Mouse (Mus musculus): Measurements from ENCODE around the gene Scn2a.

Gene Scn2a

DNA sequence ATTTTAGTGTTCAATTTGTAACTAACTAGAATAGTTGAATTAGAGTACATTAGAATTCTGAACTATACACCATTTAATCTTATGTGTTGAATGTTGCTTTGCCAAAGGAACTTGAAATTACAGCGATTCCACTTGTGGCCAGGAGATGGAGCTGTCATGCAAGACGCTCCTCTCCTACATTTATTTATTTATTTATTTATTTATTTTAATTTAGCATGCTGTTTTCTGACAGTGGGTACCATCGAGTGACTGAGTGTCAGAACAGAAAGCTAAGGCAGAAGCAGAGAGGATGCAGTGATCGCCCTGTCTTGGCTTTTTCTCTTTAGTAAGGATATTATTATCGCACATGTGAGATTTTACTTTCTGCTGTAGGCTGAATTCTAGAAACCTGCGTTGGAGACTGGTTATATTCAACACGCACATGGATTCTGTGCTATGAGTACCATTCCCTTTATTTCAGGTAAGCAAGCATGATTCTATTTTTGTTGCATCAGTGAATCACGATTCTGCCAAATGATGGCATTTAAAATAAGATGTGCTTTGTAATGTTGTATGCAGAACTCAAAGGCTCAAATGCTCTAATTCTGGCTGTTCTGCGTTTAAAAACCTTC is at the start of gene Scn2a:
Gene Scn2a, plus strand, starts transcription at position 216 of the 611 bp plus-strand sequence.
- DNase-seq: peak; percentile 68

DNA sequence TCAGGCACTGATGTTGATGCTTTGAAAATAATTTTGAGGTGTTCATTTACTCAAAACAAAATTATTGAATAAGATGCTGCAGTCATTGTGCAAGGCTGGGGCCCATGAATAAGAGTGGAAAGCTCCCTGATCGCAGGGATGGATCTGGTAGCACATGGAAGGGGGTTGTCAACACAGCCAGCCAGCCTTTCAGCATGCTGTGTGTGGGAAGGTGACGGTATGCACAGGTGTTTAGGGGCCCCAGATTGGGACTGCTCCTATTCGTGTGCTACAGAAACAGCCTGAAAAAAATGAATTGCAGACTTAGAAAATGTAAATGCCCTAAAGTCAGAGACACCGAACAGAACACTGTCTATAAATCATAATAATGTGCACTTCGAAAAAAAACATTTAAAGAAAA is 32.9 kb upstream of the Scn2a start:
- no peak for DNase-seq

DNA sequence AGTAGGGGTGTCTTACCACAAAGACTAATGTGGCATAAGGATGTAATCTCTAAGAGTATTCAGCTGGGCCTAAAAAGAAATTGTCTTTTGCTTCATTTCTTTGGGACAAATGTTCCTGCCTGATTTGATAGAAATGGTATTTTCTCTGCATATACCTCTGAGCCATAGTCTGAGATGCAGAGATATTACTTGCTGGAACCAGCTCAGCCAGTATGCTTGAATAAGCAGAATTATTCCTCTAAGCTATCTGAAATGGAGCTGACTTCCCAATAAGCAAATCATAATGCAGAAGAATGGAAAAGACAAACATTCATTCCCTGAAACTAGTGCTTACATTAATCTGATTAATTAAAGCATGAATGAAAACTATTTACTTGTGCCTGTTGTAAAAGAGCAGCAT is 12.8 kb upstream of the Scn2a start:
- DNase-seq: no peak

DNA sequence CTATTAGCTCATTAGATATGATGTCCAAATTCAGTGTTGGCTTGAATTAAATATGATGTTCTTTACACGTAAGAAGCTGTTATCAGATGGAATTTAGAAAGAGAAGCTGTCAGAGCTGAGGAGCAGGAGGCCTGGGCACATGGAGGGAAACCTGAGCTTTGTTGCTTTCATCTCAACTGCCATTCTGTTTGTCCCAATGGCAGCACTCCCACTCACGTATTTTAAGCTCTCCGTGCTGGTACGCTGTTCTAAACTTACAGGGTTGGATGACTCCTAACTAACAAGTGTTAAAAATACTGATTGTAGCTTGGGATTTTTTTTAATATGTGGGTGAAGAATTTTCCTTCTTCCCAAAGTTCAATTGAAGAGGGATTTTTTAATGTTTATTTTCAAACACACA is 8.7 kb upstream of the Scn2a start:
- DNase-seq: no peak

DNA sequence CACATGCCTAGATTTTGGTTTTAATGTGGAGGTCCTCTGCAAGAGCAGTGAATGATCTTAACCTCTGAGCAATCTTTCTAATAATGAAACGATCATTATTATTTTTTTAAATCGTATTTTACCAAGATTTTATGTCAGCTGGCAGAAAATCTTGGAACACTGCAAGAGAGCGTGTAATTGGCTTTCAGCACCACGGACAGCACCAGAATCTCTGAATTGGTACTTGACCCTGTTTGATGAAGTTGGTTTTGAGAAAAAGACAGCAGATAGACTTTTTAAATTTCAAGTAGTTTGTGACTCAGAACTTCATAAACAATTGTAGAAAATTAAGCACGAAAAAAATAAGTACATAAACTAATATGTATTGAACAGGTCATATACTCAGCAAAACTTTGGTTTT is 790 bp upstream of the Scn2a start:
- DNase-seq: no peak

DNA sequence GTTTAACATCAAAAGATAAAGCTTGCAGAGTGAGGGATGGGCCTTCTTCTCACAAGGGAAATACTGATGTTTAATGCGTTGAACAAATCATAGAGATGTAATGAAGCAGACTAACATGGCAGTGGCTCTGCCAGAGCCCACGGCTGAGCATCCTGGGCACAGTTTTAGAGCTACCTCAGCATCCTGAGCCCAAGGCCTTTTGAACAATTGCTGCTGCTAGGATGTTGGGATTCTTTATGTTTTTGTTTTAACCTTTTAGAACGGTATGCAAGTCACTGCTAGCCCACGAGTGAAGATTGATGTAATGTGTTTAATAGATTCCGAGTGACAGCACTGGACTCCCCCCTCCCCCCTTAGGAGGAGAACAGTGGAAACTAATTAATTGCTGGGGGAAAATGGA is 683 bp downstream of the Scn2a start:
- DNase-seq: peak; percentile 37

DNA sequence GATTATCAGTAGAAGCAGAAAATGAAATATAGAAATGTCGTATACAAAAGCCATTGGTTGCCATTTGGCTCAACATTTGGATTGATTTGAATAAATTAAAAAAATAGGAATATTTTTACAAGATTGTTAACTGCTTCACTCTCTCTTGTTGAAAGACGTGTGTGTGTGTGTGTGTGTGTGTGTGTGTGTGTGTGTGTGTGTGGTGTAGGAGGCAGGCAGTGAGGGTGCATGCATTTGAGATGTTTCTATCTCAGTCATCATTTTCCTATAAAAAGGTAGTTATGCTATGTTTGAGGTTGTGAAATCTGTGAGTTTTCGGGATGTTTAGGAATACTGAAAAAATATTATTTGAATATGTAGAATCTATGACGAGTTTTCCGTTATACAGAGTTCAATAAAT is 1.3 kb downstream of the Scn2a start:
- DNase-seq: no peak

DNA sequence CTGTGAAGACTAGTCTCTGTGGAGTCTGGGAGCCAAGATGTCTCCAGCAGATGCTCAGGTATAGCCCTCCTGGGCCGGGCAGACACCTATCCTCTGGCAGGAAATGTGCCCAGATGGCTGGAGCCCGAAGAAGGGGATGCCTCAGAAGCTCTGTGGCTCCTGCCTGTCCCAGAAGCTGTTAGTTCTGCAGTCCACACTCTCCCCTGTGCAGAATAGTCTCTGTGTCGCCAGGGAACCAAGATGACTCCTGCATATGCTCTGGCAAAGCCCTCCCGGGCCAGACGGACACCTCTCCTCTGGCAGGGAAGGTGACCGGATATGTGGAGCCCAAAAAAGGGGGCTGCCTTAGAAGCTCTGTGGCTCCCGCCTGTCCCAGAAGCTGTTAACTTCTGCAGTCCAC is 32.1 kb downstream of the Scn2a start:
- DNase-seq: no peak

DNA sequence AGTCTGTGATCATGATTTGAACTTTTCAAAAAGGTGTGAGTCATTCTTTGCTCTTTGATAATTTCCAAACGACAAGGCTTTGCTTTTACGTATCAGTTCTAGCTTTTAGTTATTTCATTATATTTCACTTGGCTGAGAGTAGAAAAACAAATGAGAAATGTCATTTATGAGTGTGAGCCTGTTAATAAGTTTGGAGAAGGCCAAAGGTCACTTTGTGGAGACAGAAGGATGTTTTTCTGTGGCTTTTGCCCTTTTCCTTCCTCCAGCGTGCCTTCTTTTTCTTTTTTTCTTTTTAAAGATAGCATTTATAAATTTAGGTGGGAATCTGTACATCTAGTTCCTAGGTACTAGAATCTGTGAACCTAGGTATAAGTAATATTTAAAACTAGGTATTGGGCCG is 36.5 kb downstream of the Scn2a start:
- DNase-seq: no peak

DNA sequence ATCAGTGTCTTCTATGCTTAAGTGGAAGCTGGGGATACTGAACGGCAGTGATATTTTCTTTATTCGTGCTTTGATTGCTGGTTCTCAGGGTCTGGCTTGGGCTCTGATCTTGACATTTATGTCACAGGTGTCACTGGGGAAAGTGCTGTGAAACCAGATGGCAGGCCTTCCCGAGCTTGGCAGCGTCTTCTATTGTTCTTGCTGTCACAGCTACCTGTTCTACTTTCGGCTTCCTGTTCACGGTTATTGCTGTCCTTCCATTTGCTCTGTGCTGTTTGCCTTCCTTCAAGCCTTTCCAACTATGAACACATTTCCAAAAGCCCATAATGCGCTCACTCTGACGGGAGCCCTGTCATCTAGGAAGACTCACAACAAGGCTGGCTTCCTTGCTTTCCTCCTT is 37.9 kb downstream of the Scn2a start:
- peak; percentile 91 for DNase-seq

DNA sequence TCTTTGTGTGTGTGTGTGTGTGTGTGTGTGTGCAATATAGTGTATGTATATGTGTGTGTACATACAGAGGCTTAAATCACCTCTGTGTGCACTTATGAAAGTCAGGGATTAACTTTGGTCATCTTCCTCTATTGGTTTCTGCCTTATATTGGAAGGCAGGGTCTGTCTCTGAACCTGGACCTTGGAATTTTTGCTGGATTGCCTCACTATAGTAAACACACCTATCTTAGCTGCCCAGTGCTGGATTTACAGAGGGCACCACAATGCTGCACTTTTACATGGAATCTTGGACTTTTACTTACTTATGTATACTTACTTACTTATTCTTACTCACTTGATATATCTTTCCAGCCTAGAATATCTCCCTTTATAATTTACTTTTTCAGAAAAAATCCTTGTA is 43.3 kb downstream of the Scn2a start:
- no peak for DNase-seq

DNA sequence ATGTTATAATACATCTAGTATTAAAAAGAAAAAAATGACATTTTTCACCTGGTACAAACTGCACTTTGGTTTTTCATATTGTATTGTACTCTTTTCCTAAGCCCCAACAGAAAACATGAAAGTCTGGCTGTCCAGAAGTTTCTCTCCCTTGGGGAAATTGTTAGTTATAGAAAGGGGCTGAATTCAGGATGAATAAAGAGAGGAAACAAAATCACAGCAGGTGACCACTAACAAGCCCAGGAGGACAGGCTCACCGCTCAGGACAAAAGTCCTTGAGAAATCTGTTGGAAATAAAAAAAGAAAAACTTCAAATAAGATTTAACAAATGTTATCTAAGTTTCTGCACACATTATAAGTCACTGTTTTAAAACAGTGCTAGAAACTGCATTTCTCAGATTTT is 43.9 kb downstream of the Scn2a start:
- DNase-seq: no peak

DNA sequence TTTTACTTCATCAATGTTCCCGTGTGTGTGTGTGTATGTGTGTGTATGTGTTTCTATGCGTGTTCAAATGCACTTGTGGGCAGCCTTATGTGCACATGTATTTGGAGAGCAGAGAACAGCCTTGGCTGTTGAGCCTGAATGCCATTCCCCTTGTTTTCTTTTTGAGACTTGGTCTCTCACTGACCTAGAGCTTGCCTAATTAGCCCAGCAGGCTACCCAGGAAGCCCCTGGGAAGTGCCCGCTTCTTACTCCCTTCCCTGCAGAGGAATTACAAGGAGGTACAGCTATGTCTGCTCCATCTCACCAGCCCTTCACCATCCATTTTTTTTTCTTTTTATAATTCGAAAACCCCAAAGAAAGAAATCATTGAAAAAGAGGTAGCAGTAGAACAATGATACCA is 44.6 kb downstream of the Scn2a start:
- no peak for DNase-seq

DNA sequence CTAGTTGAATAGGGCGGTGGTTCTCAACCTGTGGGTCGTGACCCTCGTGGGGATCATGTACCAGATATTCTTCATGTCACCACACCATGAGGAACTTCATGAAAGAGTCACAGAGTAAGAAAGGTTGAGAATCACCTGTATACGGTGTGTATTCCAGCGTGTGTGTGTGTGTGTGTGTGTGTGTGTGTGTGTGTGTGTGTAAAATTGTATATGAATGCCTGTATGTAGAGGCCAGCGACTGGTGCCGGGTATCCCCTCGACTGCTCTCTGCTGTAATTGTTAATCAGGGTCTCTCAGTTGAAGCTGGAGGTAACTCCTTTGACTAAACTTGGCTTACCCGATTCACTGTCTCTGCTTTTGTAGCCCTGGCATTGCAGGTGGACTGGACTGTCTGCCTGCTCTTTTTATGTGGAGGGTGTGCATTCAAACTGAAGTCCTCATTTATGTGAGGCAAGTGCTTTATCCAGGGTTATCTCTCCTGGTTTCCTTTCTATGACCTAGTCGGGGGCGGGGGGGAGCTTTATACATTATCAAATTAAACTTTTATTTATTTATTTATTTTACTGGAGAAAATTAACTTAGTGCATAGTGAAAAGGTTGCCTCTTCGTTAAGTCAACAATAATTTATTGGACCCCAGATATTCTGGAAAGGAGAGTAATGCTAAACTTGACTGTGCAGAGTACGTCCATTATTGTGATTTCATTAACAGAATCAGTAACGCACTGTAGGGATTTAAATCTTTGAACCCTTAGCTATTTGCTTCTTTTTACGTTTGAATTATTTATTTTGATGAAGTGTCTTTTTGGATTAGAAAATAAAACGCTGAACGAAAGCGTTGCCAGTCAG is 47.2 kb downstream of the Scn2a start:
- DNase-seq: no peak

DNA sequence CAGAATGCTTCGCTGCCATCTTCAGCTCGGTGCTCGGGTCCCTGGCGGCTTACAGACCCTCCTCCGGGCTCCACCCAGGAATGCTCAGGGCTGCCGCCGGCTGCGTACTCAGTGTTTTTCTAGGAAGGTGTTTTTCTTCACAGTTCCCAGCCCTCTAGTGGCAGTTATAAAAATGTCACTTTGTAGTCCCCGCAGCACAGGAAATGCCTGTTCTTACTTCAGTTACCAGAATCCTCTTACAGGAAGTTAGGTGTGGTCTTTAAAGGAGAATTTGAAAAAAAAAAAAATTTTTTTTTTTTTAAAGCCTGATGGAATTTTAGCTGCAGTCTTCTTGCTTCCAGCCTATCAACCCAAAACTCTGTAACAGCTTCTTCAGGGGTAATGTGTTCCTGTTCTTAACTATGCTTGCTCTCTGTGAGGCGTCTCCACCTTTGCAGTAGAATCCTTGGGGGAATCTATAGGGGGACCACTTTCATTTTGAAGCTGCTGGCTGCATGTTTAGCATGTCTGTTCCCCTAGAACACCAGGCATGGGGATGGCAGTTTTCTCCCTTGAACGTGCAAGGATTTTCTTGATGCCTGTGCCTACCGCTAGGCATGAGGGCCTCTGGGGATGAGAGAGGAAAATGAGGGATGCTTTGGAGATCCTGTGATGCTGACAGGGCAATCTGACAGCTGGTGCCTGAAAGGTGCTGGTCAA is 48.0 kb downstream of the Scn2a start:
- DNase-seq: peak; percentile 77

DNA sequence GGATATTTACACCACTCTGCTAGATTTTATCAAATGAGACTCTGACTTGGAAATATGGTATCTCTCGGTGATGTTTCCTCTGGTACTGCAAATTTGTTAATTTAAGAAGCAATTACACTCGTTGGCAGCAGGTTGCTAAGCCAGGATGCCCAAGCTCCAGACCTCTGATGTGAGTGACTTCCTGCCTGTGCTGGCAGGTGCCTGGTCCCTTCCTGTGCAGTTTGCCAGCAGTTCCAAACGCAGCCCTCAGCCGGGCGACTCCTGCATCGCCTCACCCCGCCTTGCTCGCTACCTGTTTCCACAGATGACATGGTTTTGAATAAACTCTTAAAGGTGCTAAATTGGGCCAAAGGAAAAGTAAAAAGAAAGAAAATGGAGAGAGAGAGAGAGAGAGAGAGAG is 49.0 kb downstream of the Scn2a start:
- DNase-seq: peak; percentile 81

DNA sequence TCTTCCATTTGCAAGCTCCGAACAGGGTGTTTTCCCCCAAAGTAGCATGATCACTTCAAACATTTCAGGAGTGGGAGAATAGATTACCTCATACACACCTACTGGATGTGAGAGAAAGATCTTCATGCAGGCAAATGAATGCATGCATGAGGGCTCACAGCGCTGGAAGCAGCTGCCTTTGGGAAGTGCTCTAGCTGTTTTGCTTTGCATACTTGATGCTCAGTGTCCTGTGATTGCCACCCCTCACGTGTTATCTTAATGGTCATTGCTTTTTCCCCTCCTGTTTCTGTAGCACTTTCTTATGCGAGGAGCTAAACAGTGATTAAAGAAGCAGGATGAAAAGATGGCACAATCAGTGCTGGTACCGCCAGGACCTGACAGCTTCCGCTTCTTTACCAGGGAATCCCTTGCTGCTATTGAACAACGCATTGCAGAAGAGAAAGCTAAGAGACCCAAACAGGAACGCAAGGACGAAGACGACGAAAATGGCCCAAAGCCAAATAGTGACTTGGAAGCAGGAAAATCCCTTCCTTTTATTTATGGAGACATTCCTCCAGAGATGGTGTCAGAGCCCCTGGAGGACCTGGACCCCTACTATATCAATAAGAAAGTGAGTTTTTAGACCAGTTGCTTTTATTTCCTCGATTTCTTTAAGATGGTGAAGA is 49.7 kb downstream of the Scn2a start:
- no peak for DNase-seq

DNA sequence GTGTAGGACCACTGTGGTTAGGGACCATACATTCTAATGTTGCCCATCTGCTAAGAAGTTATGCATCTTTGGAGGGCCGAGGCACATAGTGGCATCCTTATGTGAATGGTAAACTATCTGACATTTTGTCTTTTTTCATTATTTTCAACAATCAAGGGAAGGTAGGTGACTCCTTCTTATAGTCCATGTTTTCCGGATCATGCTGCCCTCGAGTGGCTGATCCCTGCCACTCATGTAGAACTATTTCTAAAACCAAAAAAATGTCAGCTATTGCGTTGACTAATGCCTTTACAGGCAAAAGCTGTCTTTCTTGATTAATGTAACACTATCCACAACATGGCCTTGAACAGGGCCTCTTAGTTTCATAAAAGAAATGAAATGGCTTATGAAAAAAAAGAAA is 59.0 kb downstream of the Scn2a start:
- DNase-seq: no peak

DNA sequence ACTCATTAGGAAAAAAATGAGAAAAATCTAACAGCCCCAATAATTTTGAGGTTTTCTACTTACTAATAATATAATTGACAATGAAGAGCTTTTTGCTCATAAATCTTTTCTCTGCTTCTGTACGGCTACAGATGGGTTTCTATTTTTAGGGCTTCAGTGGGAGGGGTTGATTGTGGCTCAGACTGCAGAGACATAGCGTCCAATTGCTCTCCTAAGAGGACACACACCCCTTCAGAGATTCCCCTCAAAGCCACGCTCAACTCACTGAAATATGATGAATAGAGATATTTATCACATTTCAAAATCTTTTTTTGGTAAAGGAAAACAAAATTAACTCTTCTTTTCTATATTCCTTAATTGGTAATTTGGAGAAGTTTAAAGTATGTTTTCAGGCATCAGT is 64.6 kb downstream of the Scn2a start:
- no peak for DNase-seq

DNA sequence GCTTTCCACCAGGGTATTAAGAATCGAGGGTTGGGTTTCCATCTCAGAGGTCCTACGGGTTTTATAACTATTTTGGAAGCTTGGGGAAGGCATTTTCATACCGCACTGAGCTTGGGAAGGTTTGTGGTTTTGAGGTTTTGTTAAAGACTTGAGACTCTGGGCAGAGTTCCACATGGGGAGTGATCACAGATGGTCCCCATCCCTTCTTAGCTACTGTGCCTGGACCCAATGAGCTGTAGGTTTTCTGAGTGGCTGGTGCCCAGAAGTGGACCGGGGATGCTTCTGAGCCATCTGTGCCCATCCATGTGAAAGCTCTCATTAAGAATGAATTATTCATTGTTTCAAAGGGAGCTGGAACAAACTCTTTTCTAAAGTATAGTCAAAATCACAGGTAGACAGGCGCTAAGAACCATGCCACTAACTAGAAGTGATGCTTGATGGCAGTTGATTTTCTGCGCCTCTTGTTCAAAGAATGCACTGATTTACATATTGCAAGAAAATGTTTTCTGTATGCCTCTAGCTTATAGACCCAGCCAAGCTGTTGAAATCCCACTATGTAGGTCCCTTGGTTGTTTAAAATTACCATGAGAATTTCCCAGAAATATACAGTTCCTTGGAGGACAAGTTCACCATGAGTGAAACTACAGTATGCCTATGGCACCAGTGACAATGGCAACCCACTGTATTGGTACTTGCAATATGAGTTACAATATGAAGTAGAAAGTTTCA is 70.0 kb downstream of the Scn2a start:
- DNase-seq: peak; percentile 88

DNA sequence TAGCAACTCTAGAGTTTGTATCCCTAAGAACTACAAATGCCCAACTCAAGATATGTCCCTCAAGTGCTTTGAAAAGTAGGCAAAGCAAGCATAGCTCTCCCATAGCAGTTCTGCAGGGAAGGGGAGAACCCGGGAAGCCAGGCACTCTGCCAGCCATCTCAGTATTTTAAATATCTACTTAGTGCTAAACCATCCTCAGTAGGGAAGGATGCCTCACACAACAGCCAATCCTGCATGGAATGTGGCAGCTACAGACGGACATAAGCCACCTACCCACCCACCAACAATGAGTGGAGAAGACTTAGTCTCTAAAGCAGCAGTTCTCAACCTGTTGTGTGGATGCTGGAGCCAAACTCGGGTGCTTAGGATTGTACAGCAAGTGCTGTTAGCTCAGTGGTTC is 73.9 kb downstream of the Scn2a start:
- DNase-seq: peak; percentile 27

DNA sequence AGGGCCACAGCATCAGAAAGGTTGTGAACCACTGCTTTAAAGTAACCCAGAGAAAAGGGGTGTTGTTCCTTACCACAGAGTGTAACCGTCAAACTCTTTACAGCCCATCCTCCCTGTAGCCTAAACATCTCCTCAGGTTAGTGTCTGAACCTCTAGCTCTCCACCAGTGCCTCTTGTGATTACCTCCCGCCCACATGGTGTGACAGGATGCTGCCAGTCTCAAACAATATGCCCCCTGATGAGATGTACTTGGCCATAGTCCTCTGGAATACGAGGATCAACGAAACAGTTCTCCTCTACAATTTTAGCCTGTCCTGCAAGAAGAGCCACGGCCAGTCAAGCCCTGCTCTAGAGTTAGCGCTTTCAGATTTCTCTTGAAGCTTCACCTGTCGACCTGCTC is 74.5 kb downstream of the Scn2a start:
- peak; percentile 52 for DNase-seq

DNA sequence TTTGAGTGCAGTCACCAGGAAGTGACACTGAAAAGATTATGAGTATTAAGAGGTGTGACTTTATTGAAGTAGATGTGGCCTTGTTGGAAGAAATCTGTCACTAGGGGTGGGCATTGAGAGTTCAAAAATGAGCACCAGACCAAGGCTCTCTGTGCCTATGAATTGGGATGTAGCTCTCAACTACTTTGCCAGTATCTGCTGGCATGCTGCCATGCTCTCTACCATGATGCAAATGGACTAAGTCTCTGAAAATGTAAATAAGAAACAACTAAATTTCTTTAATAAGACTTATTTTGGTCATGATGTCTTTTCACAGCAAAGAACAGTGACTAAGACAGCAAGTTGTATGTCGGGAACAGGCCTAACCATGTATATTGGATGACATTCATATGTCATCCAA is 79.7 kb downstream of the Scn2a start:
- peak; percentile 31 for DNase-seq

Data from cerebellum, adult 11 months (tissue).